Mouse (Mus musculus) right cerebral cortex, postnatal 4 days (tissue): ENCODE results near the gene Zfp750.

Experiments
- DNase-seq: peaks from one replicate; pipeline ENCODE4 v3.0.0-alpha.2; 2022

The Zfp750 gene

GRCm38 (mm10) chr11:121536528-121536927, 17.4 kb upstream of the Zfp750 start:
- no peak for DNase-seq

GRCm38 (mm10) chr11:121529747-121530146, 10.6 kb upstream of the Zfp750 start:
- DNase-seq: no peak

- no peak for DNase-seq
Observed at GRCm38 (mm10) chr11:121524191-121524590, 5.1 kb upstream of the Zfp750 start.

- DNase-seq: no peak
Observed at GRCm38 (mm10) chr11:121522156-121522762, 3.1 kb upstream of the Zfp750 start.

- DNase-seq: no peak
Observed at GRCm38 (mm10) chr11:121520761-121521160, 1.6 kb upstream of the Zfp750 start.

- no peak for DNase-seq
Observed at GRCm38 (mm10) chr11:121519703-121520102, 570 bp upstream of the Zfp750 start.

GRCm38 (mm10) chr11:121517687-121518465, 1.3 kb downstream of the Zfp750 start:
- DNase-seq: no peak

- DNase-seq: no peak
Observed at GRCm38 (mm10) chr11:121516906-121517305, 2.2 kb downstream of the Zfp750 start.

GRCm38 (mm10) chr11:121515996-121516395, 3.1 kb downstream of the Zfp750 start:
- DNase-seq: no peak

GRCm38 (mm10) chr11:121512896-121513572, 6.1 kb downstream of the Zfp750 start:
- DNase-seq: peak; percentile 25

- DNase-seq: no peak
Observed at GRCm38 (mm10) chr11:121510512-121511246, 8.5 kb downstream of the Zfp750 start.

GRCm38 (mm10) chr11:121508478-121508877, 10.7 kb downstream of the Zfp750 start:
- DNase-seq: no peak

- no peak for DNase-seq
Observed at GRCm38 (mm10) chr11:121502000-121502860, 16.9 kb downstream of the Zfp750 start.

GRCm38 (mm10) chr11:121501525-121501924, 17.6 kb downstream of the Zfp750 start:
- no peak for DNase-seq

GRCm38 (mm10) chr11:121500595-121500994, 18.5 kb downstream of the Zfp750 start:
- DNase-seq: no peak

GRCm38 (mm10) chr11:121490651-121491050, 28.5 kb downstream of the Zfp750 start:
- no peak for DNase-seq

- DNase-seq: no peak
Observed at GRCm38 (mm10) chr11:121485882-121486281, 33.3 kb downstream of the Zfp750 start.

- no peak for DNase-seq
Observed at GRCm38 (mm10) chr11:121481129-121481528, 38.0 kb downstream of the Zfp750 start.

- no peak for DNase-seq
Observed at GRCm38 (mm10) chr11:121479476-121480203, 39.5 kb downstream of the Zfp750 start.

GRCm38 (mm10) chr11:121475699-121476415, 43.3 kb downstream of the Zfp750 start:
- DNase-seq: peak; percentile 86

- DNase-seq: no peak
Observed at GRCm38 (mm10) chr11:121474831-121475230, 44.3 kb downstream of the Zfp750 start.
